Mouse (Mus musculus) lung, postnatal 4 days (tissue): ENCODE measurements around the gene D430042O09Rik.

ENCODE experiments used
- DNase-seq, 2 experiments: peaks; one replicate each; pipeline ENCODE4 v3.0.0; 2021

The D430042O09Rik gene

DNA sequence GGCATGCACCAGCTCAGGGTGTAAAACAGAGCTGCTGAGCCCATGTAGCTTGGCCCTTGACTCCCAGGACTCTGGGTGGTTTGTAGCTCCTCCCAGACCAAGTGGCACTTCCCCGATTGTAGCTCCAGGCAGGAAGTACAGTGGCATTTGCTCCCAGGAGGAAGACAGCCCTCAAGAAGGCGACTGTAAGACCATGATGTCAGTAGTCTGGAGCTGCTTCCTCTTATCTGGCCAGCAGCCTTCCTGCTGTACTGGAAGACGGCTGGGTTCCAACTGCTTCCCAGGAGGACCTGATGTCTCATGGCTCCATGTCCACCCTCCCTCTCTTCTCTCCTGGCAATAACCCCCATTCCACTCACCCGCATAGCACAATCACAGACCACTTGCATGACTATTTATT is 170.4 kb downstream of the D430042O09Rik start:
- peak in 1 of 2 experiments; percentile 24 for DNase-seq

DNA sequence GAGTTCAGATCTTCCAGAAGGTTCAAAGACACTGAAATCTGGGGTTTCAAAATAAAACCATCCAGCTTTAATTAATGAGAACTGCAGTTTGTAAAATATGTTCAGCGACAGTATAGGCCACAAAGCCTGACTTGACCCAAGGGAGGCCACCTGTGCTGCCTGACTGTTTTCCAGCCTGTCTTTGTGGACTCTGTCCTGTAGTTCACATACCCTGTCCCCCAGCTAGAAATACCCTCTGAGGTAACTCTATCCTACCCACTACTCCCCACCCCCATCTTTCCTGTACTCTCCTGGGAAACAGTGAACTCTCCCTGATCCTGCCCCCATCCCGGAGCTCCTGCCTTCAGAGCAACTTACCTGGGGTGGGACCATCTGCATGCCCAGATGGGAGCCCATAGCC is 175.5 kb downstream of the D430042O09Rik start:
- no peak for DNase-seq

DNA sequence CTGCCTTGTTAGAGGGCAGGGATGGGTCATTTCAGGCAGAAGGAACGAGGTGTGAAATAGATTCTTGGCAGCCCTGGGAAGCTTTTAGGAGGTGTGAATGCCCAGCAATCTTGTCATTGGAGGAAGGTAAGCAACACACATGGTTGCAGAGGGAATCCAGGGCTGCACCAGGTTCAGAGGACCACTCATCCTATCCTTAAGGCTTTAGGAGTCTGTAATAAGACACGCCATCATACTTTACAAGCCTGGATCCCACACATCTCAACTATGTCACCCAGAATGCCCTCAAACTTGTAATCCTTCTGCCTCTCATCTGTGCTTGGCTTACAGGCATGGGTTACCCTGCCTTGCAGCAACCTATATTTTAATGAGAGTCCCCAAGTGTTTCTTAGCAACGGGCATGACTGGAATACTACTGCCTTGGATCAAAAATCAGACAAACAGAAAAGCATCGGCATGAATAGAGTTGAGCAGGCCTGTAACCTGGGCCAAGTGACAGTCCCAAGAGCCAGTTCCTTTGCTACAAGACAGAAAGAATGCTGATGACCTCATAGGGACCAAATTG is 178.5 kb downstream of the D430042O09Rik start:
- no peak for DNase-seq

DNA sequence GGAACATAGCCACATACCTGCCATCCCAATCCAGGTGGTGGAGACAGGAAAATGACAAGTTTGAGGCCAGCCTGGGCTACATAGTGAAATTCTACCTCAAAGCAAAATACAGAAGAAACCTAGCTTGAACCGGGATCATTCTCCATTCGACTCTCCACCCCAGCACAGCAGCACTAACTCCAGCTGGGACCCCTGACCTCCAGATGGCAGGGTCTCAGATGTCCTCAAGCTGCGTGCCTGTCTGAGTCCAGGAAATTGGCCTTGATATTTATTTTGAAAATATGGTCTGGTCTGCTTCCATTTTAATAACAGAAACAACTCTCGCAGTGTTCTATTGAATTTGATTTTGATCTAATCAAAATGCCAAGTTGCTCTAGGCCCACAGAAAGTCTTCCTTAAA is 179.4 kb downstream of the D430042O09Rik start:
- peak; percentile 23 to 72 for DNase-seq

DNA sequence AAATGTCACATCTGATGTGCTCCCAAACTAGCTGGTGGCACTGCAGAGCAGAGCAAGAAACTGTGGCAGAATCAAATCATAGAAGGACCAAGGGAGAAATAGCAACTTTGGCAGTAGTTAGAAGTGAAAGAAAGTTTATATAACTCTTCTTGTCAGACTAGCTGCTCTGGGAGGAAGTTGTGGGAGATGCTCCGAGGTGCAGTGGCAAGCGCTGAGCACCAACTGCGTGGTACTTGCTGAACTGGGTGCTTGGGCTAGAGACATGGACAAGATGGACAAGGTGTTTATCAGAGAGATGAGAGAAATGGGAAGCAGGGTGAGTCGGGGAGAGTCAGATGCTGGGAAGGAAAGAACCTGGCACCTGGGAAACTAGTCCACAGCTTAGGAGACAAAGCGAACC is 180.1 kb downstream of the D430042O09Rik start:
- no peak for DNase-seq

DNA sequence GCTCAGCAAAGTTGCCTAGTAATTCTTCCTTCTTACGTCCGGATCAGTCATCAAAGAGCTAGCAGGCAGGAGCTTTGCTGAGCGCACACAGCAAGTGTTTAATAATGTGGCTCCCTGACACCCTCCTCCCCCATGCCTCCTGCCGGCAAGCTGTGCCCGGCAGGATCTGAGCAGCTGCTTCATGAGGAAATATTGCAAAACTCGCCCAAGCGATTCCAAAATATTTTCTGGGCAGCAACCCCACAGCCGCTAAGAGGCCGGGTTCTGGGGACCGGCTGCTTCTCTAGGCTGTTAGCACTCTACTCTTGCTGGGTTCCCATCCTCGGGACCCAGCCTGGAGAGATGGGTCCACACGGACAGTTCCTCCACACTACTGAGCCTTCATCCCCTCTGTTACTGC is 180.7 kb downstream of the D430042O09Rik start:
- peak; percentile 36 to 77 for DNase-seq

DNA sequence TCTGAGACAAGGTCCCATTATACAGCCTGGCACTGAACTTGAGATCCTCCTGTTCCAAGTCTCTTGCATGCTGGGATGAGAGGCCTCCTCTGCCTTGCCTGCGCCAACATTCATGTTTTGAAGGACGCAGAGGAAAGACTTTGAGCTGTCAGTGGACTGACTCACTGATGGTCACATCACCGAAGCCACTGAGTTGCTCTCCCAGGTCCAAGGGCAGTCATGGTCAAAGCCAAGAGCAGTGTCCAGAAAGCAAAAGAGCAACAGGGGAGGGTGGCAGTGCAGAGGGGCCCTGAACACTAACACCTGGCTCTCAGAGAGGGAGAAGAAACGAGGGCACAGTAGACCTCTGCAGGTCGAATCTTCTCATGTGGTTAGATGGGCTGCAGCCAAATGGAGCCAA is 185.9 kb downstream of the D430042O09Rik start:
- no peak for DNase-seq

DNA sequence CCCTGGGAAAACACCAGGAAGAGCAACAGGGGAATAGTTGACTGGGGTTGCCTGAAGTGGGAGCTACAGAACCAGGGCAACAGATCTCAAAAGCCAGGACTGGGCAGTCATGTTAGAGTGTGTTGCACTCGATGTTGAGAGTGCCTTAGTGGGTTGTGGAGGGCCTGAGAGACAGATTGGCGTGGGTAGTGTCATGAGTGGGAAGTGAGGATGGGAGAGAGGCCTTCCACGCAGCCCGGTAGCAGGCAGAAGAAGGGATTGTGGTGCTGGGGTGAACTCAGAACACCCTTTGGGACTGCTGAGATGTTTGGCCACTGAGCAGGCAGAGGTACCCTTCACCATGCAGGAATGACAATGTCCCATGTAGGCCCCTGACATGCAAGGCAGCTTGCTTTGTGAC is 189.4 kb downstream of the D430042O09Rik start:
- DNase-seq: no peak

DNA sequence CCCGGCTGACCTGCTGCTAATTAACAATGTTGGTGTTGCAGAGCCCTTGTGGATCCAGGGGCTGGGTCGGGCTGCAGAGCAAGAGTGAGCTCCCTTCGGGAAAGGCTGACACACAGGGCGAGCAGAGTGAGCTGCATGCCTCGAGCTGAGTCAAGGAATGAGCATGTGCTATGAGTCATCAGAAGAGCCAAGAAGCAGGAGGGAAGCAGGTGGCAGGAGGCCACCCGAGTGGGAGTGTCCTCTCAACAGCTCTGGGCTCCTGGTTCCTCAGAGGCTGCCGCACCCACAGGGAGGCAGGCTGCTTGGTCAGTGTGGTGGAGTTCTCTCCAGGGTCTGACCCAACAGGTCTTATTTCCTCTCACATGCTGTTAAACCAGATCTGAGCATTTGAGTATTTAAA is 191.3 kb downstream of the D430042O09Rik start:
- peak; percentile 54 to 79 for DNase-seq

DNA sequence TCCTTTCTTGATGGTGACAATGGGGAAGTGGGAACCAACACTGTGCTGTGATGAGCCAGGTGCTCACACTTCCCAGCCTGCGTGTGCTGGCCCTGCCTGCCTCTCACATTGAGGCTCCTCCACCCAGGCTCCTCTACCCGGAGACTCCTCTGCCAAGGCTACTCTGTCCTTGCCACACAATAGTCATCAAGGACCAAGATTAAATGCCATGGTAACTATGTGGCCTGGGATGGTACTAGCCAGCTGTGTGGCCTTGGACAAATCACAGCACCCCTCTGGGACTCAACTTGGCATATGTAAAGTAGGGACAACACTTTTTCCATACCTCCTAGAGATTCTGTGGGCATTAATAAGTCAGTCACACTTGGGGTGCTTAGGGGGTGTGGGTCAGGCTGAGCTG is 192.2 kb downstream of the D430042O09Rik start:
- DNase-seq: no peak

DNA sequence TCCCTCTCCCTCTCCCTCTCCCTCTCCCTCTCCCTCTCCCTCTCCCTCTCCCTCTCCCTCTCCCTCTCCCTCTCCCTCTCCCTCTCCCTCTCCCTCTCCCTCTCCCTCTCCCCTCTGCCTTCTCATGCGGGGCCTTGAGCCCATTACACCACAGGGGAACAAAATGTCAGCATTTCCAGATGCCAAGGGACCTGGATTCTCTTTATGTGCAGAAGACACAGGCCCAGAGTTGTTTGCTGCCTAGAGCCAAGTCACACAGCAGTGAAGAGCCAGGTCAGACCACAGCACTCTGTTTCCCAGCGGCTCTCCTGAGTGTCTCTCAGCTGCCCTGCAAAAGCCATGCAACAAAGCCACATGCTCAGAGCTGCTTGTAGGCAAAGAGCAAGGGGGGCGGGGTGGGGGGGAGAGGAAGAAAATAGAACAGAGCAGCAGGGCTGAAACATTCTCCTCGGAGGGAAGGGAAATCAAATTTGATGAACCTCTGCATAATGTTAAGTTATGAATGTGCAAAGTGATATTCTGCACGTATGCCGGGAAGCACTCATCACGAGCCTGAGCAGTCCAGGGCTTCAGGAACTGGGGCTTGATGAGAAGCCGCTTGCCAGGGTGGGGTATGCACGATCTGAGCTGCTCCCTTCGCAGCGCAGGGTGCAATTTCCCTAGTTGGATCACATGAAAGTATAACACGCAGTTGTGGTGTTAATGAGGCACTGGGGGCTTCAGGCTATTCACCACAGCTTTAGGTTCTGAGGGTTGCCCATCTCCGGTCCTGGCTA is 192.9 kb downstream of the D430042O09Rik start:
- DNase-seq: no peak

DNA sequence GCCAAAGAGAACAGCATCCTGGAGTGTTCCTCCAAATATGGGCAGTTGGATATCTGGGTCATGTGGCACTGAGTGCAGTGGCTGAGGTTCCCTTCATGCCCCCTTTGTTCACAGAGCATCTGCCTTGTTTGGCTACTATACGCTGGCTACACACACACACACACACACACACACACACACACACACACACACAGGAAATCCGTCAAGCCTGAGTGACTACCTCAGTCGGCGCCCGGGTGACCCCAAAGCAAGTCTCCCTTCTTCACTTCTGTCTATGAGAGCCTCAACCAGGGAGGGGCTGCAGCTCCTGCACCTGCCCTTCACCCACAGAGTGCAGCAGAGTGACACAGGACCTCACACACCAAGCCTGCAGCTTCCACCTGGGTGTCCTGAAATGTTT is 213.1 kb downstream of the D430042O09Rik start:
- no peak for DNase-seq

DNA sequence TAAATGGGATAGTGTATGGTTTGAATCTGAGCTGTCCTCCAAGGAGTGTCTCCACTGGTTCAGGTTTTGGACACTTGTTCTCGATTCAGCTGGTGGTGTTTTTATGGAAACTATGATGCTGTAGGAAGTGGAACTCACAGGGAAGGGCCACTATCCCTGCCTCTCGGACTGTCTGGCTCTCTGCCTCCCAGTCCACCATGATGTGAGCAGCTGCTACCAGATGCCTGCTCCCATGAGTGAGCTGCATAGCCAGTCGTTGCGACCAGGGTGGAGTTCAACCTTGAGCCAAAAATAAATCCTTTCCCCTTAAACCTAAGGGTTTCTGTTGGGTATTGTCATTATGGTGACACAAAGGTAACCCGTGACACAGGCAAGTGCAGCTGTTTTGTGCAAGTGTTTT is 216.4 kb downstream of the D430042O09Rik start:
- no peak for DNase-seq
